Mouse (Mus musculus) embryonic facial prominence, embryonic 10.5 days (tissue): ENCODE data around the gene Fmnl1. TPM values are rescaled to one million over a fixed set of nuclear protein-coding genes. Genes with fewer than 3 reads are reported as not detected.

Experiments used
- DNase-seq: peaks from one replicate; pipeline ENCODE4 v3.0.0-alpha.2; 2017; ENCODE audit warnings: low spot score
- H3K27ac ChIP-seq: fragments of 300-500 bp; sonication (generic); replicated peaks from 2 replicates; pipeline ENCODE4 v1.5.1; 2016; ENCODE audit warnings: mild to moderate bottlenecking
- H3K27me3 ChIP-seq: fragments of 300-500 bp; sonication (generic); replicated peaks from 2 replicates; pipeline ENCODE4 v1.6.1; 2016; ENCODE audit warnings: low read depth, mild to moderate bottlenecking; ENCODE audit not compliant: poor library complexity, severe bottlenecking
- H3K36me3 ChIP-seq: fragments of 300-500 bp; sonication (generic); replicated peaks from 2 replicates; pipeline ENCODE4 v1.6.1; 2016; ENCODE audit warnings: mild to moderate bottlenecking, moderate library complexity
- H3K4me1 ChIP-seq: fragments of 300-500 bp; sonication (generic); 2 replicates; pipeline ENCODE4 v1.6.1; 2016
- H3K4me3 ChIP-seq: fragments of 300-500 bp; sonication (generic); 2 replicates; pipeline ENCODE4 v1.5.1; 2016; ENCODE audit warnings: mild to moderate bottlenecking, moderate library complexity
- H3K9me3 ChIP-seq: fragments of 300-500 bp; sonication (generic); 2 replicates; pipeline ENCODE4 v1.6.1; 2016; ENCODE audit warnings: mild to moderate bottlenecking
- WGBS: fragments of 180-500 bp; shearing (Covaris S2); methylation state at CpG from one replicate; pipeline ENCODE4 v1.1.7; 2016; 5-methylcytosine and 5-hydroxymethylcytosine counted together
- polyA plus RNA-seq: library from polyadenylated mRNA; unstranded; fragments of >200 nt; fragmentation: Nextera tagmentation; extraction: Ambion mirVana; gene quantifications from 2 replicates; pipeline ENCODE4 v1.2.1, GENCODE M21; 2016

Fmnl1 gene
- polyA plus RNA-seq = 0.49 and 0.67 TPM in 2 replicates

DNA sequence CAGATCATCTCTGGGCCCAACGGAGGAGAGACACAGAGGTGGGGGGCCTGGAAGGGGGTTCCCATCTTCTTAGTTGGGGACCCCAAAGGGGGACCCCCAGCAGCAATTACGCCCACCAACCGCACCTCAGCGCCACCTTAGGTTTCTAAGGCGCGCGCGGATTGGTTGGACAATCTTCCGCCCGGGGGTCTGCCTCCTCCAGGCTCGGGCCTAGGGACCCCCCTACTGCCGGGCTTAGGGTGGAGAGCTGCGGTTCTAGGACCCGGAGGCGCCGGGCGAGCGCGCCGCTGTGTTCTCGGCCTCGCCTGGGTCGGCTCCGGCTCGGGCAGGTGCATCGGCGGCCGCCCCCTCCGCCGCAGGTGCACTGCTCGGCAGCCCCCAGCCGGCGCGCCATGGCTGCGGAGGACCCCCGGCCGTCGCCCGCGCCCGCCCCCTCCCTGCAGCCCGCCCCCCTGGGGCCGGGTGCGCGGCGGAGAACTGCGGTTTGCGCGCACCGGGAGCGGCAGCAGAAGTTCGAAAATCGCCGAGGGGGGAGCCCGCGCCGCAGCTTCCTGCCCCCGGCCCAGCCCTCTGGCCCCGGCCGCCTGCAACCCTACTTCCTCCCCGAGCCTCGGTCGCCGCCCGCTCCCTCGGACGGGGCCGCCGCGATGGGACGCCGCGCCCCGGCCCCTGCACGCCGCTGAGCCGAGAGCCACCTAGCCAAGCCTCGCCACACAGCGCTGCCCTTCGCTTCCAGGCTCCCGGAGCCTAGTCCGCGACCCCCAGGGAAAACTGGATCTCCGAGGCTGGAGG lies at the start of gene Fmnl1:
Fmnl1 (plus strand) TSS at position 614 of the 792 bp plus-strand sequence.
- WGBS = 1% methylated on average over 83 of the region's 84 CpGs
- peak; percentile 46 for DNase-seq
- peaks cover 21% of the 10 kb centered on the region for H3K4me1 ChIP-seq
- H3K27ac ChIP-seq = peak within 1 kb of the TSS; percentile 51; the same call in 1 of the 2 replicates
- H3K36me3 ChIP-seq = no peaks in the 10 kb centered on the region
- peaks cover 76% of the 10 kb centered on the region for H3K27me3 ChIP-seq
- H3K9me3 ChIP-seq = no peaks in the 10 kb centered on the region
- H3K4me3 ChIP-seq = peak within 1 kb of the TSS; percentile 73

DNA sequence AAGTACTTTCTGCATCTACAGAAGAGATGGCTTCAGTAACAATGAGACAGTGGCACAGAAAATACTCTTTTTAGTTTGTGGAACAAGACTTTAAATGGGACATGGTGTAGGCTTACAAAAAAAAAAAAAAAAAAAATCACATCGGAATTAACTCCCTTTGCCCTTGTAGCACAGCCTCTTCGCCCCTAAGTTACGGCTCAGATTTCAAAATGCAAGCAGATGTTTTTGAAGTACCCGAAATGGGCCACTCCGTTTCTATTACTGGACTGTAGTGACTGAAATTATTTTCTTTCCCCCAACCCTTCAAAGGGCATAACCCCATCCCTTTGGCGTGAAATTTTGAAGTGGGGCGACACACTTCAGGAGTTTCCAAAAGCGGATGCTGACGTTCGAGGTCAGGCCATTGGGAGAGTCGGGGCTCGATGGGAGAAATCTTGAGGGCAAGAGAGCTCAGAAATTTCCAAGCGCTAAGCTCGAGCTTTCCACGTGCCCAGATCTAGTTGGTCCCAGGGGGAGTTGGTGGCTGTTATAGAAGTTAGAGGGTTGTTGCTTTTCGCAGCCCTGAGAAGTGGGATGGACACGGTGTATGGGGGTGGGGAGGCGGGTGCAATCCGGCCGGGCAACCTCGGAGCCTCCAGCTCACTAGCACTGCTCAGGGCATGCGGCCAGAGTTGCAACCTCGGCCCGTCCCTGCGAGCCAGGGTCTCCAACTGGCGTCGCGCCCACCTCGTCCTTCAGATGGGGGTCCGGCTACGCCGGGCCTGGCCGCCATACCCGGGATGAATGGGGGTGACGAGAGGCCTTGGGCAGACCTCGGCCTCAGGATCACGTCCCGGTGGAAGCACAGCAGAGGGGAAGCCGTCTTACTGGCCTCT lies 39.0 kb upstream of the Fmnl1 start, which contains the start of gene Hexim2:
Hexim2 (plus strand) TSS at position 729 of the 875 bp plus-strand sequence.
- peak within 1 kb of the TSS; percentile 97 for H3K4me3 ChIP-seq
- WGBS = under 1% methylated on average over 39 of the region's 39 CpGs

DNA sequence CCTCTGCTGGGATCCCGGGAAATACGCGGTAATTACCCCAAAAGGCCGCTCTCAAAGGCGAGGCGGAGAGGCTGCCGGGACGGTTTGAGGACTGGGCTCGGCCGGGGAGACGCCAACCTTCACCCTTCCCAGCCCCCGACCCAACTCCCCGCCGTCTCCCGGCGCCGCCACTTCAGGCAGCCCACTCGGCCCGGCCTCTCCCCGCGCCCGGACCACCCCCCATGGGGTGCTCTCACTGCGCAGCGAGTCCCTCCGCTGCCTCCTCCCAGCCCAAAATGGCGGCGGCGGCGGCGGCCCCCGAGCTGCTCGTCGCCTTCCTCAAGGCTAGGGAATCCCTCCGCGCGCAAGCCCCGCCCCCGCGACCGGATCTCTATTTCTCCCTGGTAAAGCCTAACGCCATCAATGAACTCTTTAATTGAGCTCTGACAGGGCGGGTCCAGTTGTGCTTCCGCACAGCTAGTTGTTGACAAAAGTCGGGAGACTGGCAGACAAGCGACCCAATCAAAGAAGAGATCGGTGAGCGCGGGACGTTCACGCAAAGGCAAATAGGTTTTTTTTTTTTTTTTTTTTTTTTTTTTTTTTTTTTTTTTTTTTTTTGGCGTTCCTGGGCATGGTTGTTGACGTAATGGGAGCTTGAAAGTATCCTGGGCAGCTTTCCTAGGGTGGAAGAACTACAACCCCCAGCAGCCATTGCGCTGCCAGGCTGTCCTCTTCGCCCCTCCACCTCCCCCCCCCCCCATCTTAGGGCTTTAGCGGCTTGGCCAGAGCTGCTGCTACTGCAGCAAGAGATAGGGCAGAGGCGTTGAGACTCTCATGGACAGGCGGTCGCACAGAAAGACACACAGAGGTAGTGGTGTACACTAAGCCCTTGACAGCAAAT lies 38.1 kb upstream of the Fmnl1 start:
- peak overlapping the region; percentile 100 for H3K27ac ChIP-seq
- no peaks in the 10 kb centered on the region for H3K9me3 ChIP-seq
- DNase-seq = peak; percentile 100
- no peaks in the 10 kb centered on the region for H3K27me3 ChIP-seq
- under 1% methylated on average over 58 of the region's 58 CpGs for WGBS
- peak overlapping the region; percentile 97 for H3K4me3 ChIP-seq
- peaks cover 41% of the 10 kb centered on the region for H3K4me1 ChIP-seq
- peaks cover 15% of the 10 kb centered on the region for H3K36me3 ChIP-seq

More for the DNA sequence above, 39.0 kb upstream of the Fmnl1 start, which contains the start of gene Hexim2:
- Histone ChIP-seq H3K36me3 (peaks cover 15% of the 10 kb centered on the region), H3K4me1 (peaks cover 41% of the 10 kb centered on the region), H3K9me3 (no peaks in the 10 kb centered on the region), H3K27ac (peak within 1 kb of the TSS; percentile 100), H3K27me3 (no peaks in the 10 kb centered on the region)
- DNase-seq = peak; percentile 73

DNA sequence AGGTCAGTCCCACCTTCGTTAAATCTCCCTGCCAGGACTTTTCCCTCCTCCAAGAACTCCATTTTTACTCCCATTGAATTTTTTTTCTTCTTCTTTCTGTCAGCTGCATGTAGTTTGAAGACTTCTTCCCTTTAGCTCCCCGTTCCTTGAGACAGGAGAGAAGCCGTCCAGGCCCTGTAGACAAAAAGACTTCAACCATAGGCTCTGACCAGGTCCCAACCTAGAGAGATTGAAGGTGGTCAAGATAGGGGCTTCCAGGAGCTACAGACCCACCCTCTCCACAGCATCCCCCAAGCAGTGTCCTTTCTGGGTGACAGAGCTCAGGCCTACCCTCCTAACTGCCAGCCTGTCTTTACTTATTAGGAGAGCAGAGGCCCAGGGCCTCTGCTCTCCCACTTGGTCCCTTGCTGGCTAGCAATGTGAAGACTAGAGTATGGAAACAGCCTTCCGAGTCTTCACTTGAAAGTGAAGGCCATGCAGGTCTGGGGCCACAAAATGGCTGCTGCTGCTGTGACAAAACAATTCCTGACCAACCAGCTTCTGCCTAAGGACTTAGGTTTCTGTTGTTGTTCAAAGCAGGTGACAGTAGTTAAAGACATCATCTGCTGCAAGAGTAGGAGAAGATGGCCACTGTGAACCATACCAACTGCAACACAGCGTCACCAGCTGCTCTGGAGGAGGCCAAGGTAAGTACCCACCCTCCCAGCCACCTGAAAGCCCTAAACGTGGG lies 37.3 kb upstream of the Fmnl1 start:
- H3K9me3 ChIP-seq = no peaks in the 10 kb centered on the region
- H3K36me3 ChIP-seq = peaks cover 22% of the 10 kb centered on the region
- no peak for DNase-seq
- H3K27me3 ChIP-seq = no peaks in the 10 kb centered on the region
- WGBS = 54% methylated on average over 6 of the region's 6 CpGs
- peak overlapping the region; percentile 97 for H3K4me3 ChIP-seq
- H3K4me1 ChIP-seq = peaks cover 41% of the 10 kb centered on the region
- peak overlapping the region; percentile 86 for H3K27ac ChIP-seq

DNA sequence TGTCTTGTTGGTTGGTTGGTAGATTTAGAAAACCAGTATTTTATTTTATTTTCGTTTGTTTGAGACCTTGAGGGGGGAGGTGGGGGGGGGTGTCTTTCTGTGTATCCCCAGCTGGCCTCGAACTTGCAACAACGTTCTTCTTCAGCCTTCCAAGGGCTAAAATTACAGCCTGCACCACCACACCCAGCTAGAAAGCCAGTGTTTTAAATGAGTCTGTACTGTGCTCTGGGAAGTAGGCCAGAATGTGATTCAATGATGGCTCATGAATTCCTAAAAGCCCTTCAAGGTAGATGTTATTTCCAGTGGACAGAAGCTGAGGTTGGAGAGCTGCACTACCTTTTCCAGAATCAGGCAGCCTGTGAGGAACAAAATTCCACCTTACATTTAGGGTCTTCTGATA lies 36.7 kb upstream of the Fmnl1 start:
- WGBS = 80% methylated on average over 3 of the region's 3 CpGs
- Histone ChIP-seq H3K36me3 (peaks cover 24% of the 10 kb centered on the region), H3K4me3 (no peak overlapping the region), H3K27ac (peak overlapping the region; percentile 86), H3K4me1 (peaks cover 41% of the 10 kb centered on the region), H3K9me3 (no peaks in the 10 kb centered on the region), H3K27me3 (no peaks in the 10 kb centered on the region)
- DNase-seq = no peak

DNA sequence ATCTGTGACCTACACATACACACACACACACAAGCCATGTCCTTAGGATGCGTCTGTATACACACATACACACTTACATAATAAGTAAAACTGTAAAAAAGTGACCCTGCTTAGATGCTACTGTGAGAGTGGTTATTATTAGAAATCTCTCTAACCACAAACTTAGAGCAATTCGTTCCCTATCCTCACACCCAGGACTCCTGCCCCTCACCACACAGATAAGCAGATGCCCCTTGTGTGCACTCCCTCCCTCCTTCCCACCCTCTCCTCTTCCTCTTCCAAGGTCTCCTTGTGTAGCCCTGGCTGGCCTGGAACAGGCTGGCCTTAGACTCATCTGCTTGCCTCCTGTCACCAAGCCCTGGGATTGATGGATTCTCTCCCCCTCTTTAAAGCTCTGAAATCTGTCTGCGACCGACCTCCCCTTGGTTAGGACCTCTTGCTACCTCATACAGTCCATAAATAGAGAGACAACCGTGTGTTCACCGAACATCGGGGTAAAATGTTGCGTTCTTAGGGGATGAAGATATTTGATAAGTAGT lies 34.8 kb upstream of the Fmnl1 start:
- H3K36me3 ChIP-seq = peaks cover 24% of the 10 kb centered on the region
- H3K27ac ChIP-seq = no peak overlapping the region
- 92% methylated on average over 8 of the region's 8 CpGs for WGBS
- H3K27me3 ChIP-seq = no peaks in the 10 kb centered on the region
- H3K9me3 ChIP-seq = no peaks in the 10 kb centered on the region
- no peak overlapping the region for H3K4me3 ChIP-seq
- H3K4me1 ChIP-seq = peaks cover 36% of the 10 kb centered on the region
- DNase-seq = no peak

DNA sequence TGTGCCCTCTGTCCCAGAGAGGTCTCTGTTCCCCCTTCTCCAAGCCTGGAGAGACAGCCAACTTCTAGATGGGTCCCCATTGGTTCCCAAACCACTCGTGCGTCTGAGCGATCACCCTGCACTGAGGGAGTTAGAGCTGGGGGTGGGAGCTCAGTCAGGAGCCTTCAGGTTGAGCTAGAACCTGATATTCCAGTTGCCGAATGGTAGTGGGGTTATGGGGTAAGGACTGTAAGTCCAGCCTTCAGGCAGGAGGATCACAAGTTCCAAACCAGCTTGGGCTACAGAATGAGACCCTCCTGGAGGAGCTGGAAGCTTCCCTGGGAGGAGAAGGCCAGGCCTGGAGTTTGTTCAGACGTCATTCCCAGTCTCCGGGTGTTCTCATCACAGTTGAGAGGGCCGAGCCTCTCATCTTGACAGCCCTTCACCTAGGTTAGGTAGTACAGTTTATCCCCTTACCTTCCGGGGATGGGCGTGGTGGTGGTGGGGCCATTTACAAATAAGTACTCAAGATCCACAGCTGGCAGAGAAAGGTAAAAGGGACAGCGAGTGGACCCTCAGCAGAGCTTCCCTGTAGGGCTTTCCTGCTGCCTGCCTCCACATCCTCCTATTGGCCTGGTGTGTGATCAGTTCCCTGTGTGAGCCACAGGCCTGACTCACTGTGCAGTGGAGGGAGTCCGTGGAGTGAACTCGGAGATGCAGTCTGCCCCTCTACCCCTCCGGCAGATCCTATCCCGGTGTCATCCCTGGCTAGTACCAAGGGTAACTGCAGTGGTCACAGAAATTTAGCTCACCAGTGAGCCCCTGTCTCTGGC lies 30.8 kb upstream of the Fmnl1 start:
- Histone ChIP-seq H3K9me3 (no peaks in the 10 kb centered on the region), H3K4me1 (peaks cover 49% of the 10 kb centered on the region), H3K27me3 (no peaks in the 10 kb centered on the region), H3K27ac (peak overlapping the region; percentile 82), H3K4me3 (no peak overlapping the region), H3K36me3 (peaks cover 24% of the 10 kb centered on the region)
- WGBS = 84% methylated on average over 14 of the region's 14 CpGs
- DNase-seq = no peak

DNA sequence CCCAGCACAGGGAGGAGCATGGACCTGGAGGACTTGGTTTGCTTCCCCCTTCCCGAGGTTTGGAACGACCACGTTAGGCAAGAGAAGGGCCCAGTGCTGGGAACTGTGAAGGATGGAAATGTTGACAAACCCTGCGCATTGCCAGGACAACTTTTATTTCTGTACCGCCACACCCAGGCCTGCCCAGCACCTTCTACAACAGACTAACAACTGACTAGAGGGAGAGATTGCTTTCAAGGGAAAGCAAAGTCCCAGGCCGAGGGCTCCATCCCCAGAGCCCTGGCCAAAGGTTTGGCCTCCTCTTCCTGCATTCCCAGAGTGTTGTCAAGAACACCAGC lies 30.2 kb upstream of the Fmnl1 start:
- Histone ChIP-seq H3K27me3 (no peaks in the 10 kb centered on the region), H3K4me3 (no peak overlapping the region), H3K4me1 (peaks cover 47% of the 10 kb centered on the region), H3K9me3 (no peaks in the 10 kb centered on the region), H3K36me3 (peaks cover 24% of the 10 kb centered on the region), H3K27ac (peak overlapping the region; percentile 82)
- no peak for DNase-seq
- WGBS = 51% methylated on average over 6 of the region's 6 CpGs

DNA sequence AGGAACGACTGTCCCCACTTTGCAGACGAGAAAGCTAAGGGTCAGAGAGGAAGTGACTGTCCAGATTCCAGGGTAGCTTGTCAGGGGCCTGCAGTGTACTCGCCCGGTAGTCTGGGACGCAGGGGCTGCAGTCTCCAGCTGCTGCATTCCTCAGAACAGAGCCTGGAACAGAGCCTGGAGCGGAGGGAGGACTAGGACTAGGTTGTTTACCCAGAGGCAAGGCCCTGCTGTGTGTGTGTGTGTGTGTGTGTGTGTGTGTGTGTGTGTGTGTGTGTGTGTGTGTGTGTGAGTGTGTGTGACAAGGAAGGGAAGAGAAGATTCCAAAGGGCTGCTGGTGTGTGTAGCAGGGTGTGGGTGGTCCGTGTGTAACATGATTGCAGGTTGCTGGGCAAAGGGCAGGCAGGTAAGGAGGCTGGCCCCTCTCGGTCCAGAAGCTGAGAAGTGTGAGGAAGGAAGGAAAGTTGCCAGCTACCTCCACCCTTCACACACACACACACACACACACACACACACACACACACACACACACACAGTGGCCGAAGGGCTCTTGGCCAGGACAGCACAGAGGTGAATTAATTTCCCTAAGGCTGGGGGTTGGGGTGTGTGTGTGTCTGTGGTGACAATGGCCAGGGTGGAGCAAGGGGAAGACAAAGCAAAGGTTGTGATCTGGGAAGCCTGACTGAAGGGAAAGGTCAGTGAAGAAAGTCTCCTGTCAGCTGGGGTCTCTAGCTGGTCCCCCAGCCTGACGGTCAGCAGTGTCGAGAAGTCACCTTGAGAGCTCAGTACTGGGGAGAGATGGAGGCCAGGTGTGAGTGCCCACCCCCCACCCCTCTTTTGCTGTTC lies 29.6 kb upstream of the Fmnl1 start:
- Histone ChIP-seq H3K9me3 (no peaks in the 10 kb centered on the region), H3K4me3 (no peak overlapping the region), H3K36me3 (peaks cover 24% of the 10 kb centered on the region), H3K27ac (peak overlapping the region; percentile 82), H3K4me1 (peaks cover 47% of the 10 kb centered on the region), H3K27me3 (no peaks in the 10 kb centered on the region)
- peak; percentile 43 for DNase-seq
- WGBS = 24% methylated on average over 11 of the region's 11 CpGs

DNA sequence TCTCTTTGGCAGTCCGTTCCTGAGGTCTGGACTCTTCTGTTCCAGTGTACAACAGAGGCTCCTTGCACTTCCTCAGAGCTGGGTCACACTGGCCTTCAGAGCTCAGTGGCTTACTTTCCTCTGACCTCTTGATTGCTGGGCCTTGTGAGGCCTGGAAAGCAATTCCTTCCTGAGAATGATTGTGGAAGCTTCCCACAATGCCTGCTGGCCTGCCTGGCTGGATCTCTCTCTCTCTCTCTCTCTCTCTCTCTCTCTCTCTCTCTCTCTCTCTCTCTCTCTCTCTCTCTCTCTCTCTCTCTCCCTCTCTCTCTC lies 29.0 kb upstream of the Fmnl1 start:
- no peak for DNase-seq
- peaks cover 47% of the 10 kb centered on the region for H3K4me1 ChIP-seq
- peak overlapping the region; percentile 82 for H3K27ac ChIP-seq
- H3K36me3 ChIP-seq = peaks cover 24% of the 10 kb centered on the region
- H3K27me3 ChIP-seq = no peaks in the 10 kb centered on the region
- H3K4me3 ChIP-seq = no peak overlapping the region
- WGBS = 20% methylated on average over 1 of the region's 1 CpGs
- H3K9me3 ChIP-seq = no peaks in the 10 kb centered on the region
